Mouse (Mus musculus): ENCODE results near the gene Slit1.

- no peak for TF ChIP-seq CTCF (IDR thresholded peaks at IDR 0.05; ENCODE audit: insufficient read depth, low read depth, low read length)
- no peak for TF ChIP-seq POLR2A (IDR thresholded peaks at IDR 0.05; ENCODE audit: insufficient read depth, low read depth, low read length)
Measured at GRCm38 (mm10) chr19:41737657-41738428, 5.6 kb downstream of the Slit1 start.
